Mouse (Mus musculus): ENCODE data around the gene Pdia4. TPM values are rescaled to one million over a fixed set of nuclear protein-coding genes. Genes with fewer than 3 reads are reported as not detected.
"Not testable (repeated sequence)": the region's sequence is repeated elsewhere in the genome, so short reads cannot be mapped to it uniquely, and the experiment has no call there.

Pdia4 gene
- polyA plus RNA-seq, 1 experiment from 2014 or later = 145 TPM

GRCm38 (mm10) chr6:47781091-47781968 is 31.9 kb downstream of the Pdia4 start:
- no peaks in the 10 kb centered on the region for H3K9me3 ChIP-seq
- WGBS = under 1% methylated on average over 21 of the region's 21 CpGs
- peak; percentile 62 for ATAC-seq (replicated peaks)

GRCm38 (mm10) chr6:47780576-47781013 is 32.6 kb downstream of the Pdia4 start:
- WGBS = 16% methylated on average over 2 of the region's 2 CpGs
- Histone ChIP-seq H3K9ac (replicated peaks) (no peak overlapping the region), H3K4me3 (peak overlapping the region; percentile 51), H3K9me3 (no peaks in the 10 kb centered on the region), H3K27me3 (no peaks in the 10 kb centered on the region), H3K27ac (replicated peaks) (peak overlapping the region; percentile 90; the same call in 1 of the 2 replicates), H3K4me1 (peaks cover 15% of the 10 kb centered on the region), H3K4me2 (replicated peaks) (peak overlapping the region; percentile 49), H3K36me3 (no peaks in the 10 kb centered on the region)
- no peak for ATAC-seq (replicated peaks)

More at GRCm38 (mm10) chr6:47781091-47781968, 31.9 kb downstream of the Pdia4 start:
- Histone ChIP-seq H3K4me1 (peaks cover 15% of the 10 kb centered on the region), H3K4me3 (peak overlapping the region; percentile 51), H3K27me3 (no peaks in the 10 kb centered on the region), H3K9ac (replicated peaks) (peak overlapping the region; percentile 48), H3K27ac (replicated peaks) (peak overlapping the region; percentile 90), H3K36me3 (no peaks in the 10 kb centered on the region), H3K4me2 (replicated peaks) (peak overlapping the region; percentile 49)

GRCm38 (mm10) chr6:47771760-47772159 is 41.5 kb downstream of the Pdia4 start:
- H3K27ac ChIP-seq (replicated peaks); H3K4me1 ChIP-seq; H3K9ac ChIP-seq (replicated peaks); H3K36me3 ChIP-seq; H3K27me3 ChIP-seq; H3K9me3 ChIP-seq: not testable (repeated sequence)
- H3K4me2 ChIP-seq (replicated peaks) = peak overlapping the region; percentile 28; the same call in 1 of the 2 replicates
- 55% methylated on average over 9 of the region's 19 CpGs for WGBS
- ATAC-seq (replicated peaks) = 0 out of 2 replicates have a peak, but pooled peaks have one; percentile 46
- H3K4me3 ChIP-seq = peak overlapping the region; percentile 30

- not testable (repeated sequence) for ATAC-seq (replicated peaks); H3K27me3 ChIP-seq; H3K9ac ChIP-seq (replicated peaks); H3K9me3 ChIP-seq; H3K27ac ChIP-seq (replicated peaks); H3K4me3 ChIP-seq; H3K4me1 ChIP-seq; H3K36me3 ChIP-seq; H3K4me2 ChIP-seq (replicated peaks)
- 79% methylated on average over 12 of the region's 12 CpGs for WGBS
Measured at GRCm38 (mm10) chr6:47771113-47771512, 42.1 kb downstream of the Pdia4 start.

GRCm38 (mm10) chr6:47769861-47770260 is 43.4 kb downstream of the Pdia4 start:
- H3K4me2 ChIP-seq (replicated peaks); H3K4me1 ChIP-seq; H3K9me3 ChIP-seq; H3K27me3 ChIP-seq; H3K27ac ChIP-seq (replicated peaks); H3K9ac ChIP-seq (replicated peaks); H3K4me3 ChIP-seq; H3K36me3 ChIP-seq; ATAC-seq (replicated peaks): not testable (repeated sequence)
- WGBS = 73% methylated on average over 4 of the region's 4 CpGs

GRCm38 (mm10) chr6:47768520-47768919 is 44.7 kb downstream of the Pdia4 start:
- H3K4me3 ChIP-seq; H3K27me3 ChIP-seq; H3K4me1 ChIP-seq; H3K4me2 ChIP-seq (replicated peaks); H3K9me3 ChIP-seq; H3K27ac ChIP-seq (replicated peaks); H3K9ac ChIP-seq (replicated peaks); ATAC-seq (replicated peaks); H3K36me3 ChIP-seq: not testable (repeated sequence)
- WGBS = 80% methylated on average over 1 of the region's 12 CpGs

- not testable (repeated sequence) for H3K27me3 ChIP-seq; H3K27ac ChIP-seq (replicated peaks); H3K4me3 ChIP-seq; H3K9me3 ChIP-seq; ATAC-seq (replicated peaks); H3K4me2 ChIP-seq (replicated peaks); H3K4me1 ChIP-seq; H3K9ac ChIP-seq (replicated peaks); H3K36me3 ChIP-seq
- 73% methylated on average over 6 of the region's 20 CpGs for WGBS
Measured at GRCm38 (mm10) chr6:47767355-47767754, 45.9 kb downstream of the Pdia4 start.

GRCm38 (mm10) chr6:47762686-47763085 is 50.5 kb downstream of the Pdia4 start:
- H3K4me1 ChIP-seq; H3K27ac ChIP-seq (replicated peaks); H3K9ac ChIP-seq (replicated peaks); H3K4me2 ChIP-seq (replicated peaks); ATAC-seq (replicated peaks); H3K4me3 ChIP-seq; H3K27me3 ChIP-seq; H3K36me3 ChIP-seq; H3K9me3 ChIP-seq: not testable (repeated sequence)
- WGBS = 74% methylated on average over 9 of the region's 10 CpGs

GRCm38 (mm10) chr6:47759406-47759805 is 53.8 kb downstream of the Pdia4 start:
- not testable (repeated sequence) for ATAC-seq (replicated peaks); H3K4me2 ChIP-seq (replicated peaks); H3K27ac ChIP-seq (replicated peaks); H3K4me3 ChIP-seq; H3K9me3 ChIP-seq; H3K27me3 ChIP-seq; H3K4me1 ChIP-seq; H3K36me3 ChIP-seq; H3K9ac ChIP-seq (replicated peaks)
- WGBS = 85% methylated on average over 15 of the region's 16 CpGs

- H3K4me1 ChIP-seq; H3K36me3 ChIP-seq; H3K27ac ChIP-seq (replicated peaks); H3K9me3 ChIP-seq; H3K27me3 ChIP-seq; ATAC-seq (replicated peaks); H3K9ac ChIP-seq (replicated peaks): not testable (repeated sequence)
- Histone ChIP-seq H3K4me2 (replicated peaks) (peak overlapping the region; percentile 33), H3K4me3 (peak overlapping the region; percentile 25)
- 4% methylated on average over 21 of the region's 38 CpGs for WGBS
Measured at GRCm38 (mm10) chr6:47757849-47758248, 55.4 kb downstream of the Pdia4 start.

- H3K9me3 ChIP-seq; H3K4me1 ChIP-seq; ATAC-seq (replicated peaks); H3K36me3 ChIP-seq; H3K4me3 ChIP-seq; H3K4me2 ChIP-seq (replicated peaks); H3K27me3 ChIP-seq; H3K9ac ChIP-seq (replicated peaks); H3K27ac ChIP-seq (replicated peaks): not testable (repeated sequence)
- 14% methylated on average over 5 of the region's 22 CpGs for WGBS
Measured at GRCm38 (mm10) chr6:47757429-47757828, 55.8 kb downstream of the Pdia4 start.

GRCm38 (mm10) chr6:47753144-47753543 is 60.1 kb downstream of the Pdia4 start:
- not testable (repeated sequence) for H3K4me1 ChIP-seq; H3K27ac ChIP-seq (replicated peaks); ATAC-seq (replicated peaks); H3K4me2 ChIP-seq (replicated peaks); H3K27me3 ChIP-seq; H3K9ac ChIP-seq (replicated peaks); H3K9me3 ChIP-seq; H3K36me3 ChIP-seq; H3K4me3 ChIP-seq
- WGBS = 6% methylated on average over 16 of the region's 44 CpGs

- not testable (repeated sequence) for H3K9ac ChIP-seq (replicated peaks); H3K9me3 ChIP-seq; H3K27ac ChIP-seq (replicated peaks); ATAC-seq (replicated peaks); H3K36me3 ChIP-seq; H3K27me3 ChIP-seq; H3K4me1 ChIP-seq
- peak overlapping the region; percentile 29 for H3K4me3 ChIP-seq
- 13% methylated on average over 16 of the region's 25 CpGs for WGBS
- peak overlapping the region; percentile 31 for H3K4me2 ChIP-seq (replicated peaks)
Measured at GRCm38 (mm10) chr6:47748306-47748705, 64.9 kb downstream of the Pdia4 start.

Measured in forebrain, embryonic 15.5 days (tissue).